Mouse (Mus musculus) thymus, adult 2 months (tissue): ENCODE data around the gene Rrm1.

ENCODE experiments used
- CTCF ChIP-seq: fragments of 200-500 bp; IDR thresholded peaks from 2 replicates; pipeline ENCODE4 v1.5.1; 2012; ENCODE audit warnings: mild to moderate bottlenecking, control low read depth, low read length, moderate library complexity, borderline replicate concordance; ENCODE audit not compliant: control insufficient read depth, poor library complexity, insufficient read depth; ENCODE audit errors: extremely low read depth
- POLR2A ChIP-seq: fragments of 200-500 bp; IDR thresholded peaks from 2 replicates; pipeline ENCODE4 v1.6.1; 2012; ENCODE audit warnings: mild to moderate bottlenecking, low read length, control low read depth, moderate library complexity; ENCODE audit not compliant: control insufficient read depth, poor library complexity, insufficient read depth; ENCODE audit errors: extremely low read depth

DNA sequence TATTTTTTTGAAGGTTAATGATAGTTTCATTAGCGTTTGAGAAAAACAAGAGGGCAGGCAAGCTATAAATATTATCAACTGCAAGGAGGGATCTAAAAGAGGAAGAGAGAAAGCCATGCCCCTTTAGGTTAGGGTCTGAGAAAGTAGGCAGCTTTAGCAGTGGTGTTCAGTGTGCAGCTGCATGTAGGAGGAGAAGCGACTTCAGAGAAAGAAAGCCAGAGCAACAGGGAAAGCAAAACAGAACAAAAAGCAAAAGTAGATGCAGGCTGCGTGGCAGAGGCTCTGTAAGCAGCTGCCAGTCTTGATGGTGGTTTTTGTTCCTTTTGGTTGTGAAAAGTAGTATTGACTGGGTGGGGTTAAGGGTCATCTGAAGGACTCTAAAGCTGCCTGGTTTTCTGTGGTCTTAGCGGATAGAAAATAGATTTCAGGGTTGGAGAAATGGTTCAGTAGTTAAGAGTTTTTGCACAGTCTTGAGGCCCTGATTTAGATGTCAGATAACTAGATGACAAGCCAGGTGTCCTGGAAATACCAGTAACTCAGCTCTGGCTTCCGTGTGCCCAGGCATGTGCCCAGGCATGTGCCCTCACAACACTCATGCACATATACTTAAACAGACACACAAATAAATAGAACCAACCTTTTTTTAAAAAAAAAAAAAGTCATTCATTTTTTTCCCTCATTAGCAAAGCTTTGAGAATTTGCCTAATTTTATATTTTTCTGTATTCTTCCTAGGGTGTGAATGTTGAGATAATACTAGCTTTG is 17.3 kb downstream of the Rrm1 start:
- TF ChIP-seq CTCF (no peak), POLR2A (no peak)
